Mouse (Mus musculus) ES-E14 (cell line): ENCODE data around the gene Zfp949.

Experiments used
- CHD2 ChIP-seq: IDR thresholded peaks from 2 replicates; pipeline ENCODE4 v1.6.1; 2014; ENCODE audit warnings: mild to moderate bottlenecking, low read depth, low read length, inconsistent platforms
- HCFC1 ChIP-seq: IDR thresholded peaks from 2 replicates; pipeline ENCODE4 v1.6.1; 2012; ENCODE audit warnings: low read length, inconsistent platforms, borderline replicate concordance; ENCODE audit not compliant: insufficient read depth
- MAFK ChIP-seq: IDR thresholded peaks from 2 replicates; pipeline ENCODE4 v1.6.1; 2014; ENCODE audit warnings: mild to moderate bottlenecking, low read depth, low read length, inconsistent platforms; ENCODE audit not compliant: insufficient read depth

GRCm38 (mm10) chr9:88501846-88502245, 46.0 kb upstream of the Zfp949 start:
- TF ChIP-seq HCFC1 (no peak), CHD2 (no peak), MAFK (no peak)
